Mouse (Mus musculus) fat pad, adult 2 months (tissue): ENCODE data around the gene BC028528.
"Not testable (repeated sequence)": the region's sequence is repeated elsewhere in the genome, so short reads cannot be mapped to it uniquely, and the experiment has no call there.

Experiments
- DNase-seq: peaks from one replicate; pipeline ENCODE4 v3.0.0-alpha.2; 2011; ENCODE audit warnings: low read depth, low spot score; ENCODE audit errors: extremely low read depth

The BC028528 gene

DNA sequence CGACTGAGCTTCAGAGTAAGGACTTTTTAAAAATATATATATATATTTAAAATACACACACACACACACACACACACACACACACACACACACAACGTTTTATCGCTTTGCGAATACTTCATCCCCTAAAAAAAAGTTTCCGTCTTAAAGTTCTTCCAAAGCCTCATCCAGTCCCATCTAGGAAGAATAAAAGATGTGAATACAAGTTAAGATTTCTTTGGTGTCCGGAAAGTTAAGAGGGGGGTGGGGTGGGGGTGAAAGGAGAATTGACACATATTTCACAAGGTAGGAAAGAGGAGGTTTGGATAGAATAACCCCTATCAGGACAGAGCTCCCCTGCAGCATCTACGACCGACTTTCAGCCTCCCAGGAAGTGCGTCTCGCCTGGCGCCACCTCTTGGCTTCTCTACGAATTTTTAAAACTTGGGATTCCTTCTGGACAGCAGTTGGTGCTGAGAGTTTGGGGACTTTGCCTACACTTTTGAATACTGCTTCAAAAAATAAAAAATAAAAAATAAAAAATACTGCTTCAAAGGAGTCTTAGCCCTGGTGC lies 14.2 kb upstream of the BC028528 start:
- no peak for DNase-seq

DNA sequence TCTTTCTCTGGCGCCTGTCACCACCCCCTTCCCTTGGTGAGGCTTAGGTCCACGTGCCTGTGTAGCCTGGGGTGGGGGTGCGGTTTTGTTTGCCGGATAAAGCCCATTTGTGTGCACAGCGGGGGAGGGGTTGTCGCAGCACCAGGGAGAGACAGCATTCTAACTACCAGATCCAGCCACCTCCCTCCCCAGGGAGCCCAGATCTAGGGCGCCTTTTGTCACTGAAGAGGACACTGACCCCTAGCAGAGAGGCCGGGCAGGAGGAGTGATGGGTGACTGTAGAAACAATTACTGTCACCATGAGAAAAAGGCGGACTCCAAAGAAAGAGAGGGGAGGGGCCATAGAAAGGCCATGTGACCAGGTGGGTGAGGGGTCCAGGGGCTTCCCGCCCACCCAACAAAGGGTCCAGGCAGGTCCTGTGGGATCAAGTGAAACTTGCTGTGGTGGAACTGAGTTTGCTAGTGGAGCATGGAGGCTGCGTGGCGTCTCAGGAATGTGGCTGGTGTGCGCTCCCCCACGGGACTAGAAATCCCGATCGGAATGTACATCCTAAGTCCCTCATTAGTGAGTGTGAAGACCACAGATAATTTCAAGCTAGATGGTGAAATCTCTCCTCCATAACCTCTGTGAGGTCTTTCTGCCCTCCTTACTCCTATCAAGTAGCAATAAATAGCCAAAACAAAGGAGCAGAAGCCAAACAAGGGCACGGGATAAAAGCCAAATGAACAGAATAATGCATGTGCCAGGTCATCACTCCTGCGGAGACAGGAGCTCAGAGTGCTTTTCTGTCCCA lies 13.5 kb upstream of the BC028528 start:
- DNase-seq = no peak

DNA sequence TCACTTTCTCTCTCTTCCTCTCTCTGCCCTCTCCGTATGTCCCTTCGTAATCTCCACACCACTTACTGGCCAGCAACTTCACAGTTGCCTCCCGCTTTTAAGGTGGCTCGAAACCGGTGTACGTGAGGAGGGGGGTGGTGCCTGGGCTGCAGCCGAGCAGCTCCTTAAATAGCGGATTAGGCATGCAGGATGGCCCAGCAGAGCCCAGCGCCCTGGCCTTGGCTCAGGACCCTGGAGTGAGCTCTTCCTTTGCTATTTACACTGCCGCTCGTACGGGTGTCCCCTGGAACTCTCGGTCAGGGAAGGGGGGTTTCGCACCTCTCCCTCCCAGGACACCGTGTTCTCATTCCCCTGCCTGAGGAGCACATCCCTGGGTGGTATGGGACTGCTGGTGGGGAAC lies 12.8 kb upstream of the BC028528 start, which contains the start of gene Car14:
TSS of gene Car14 (minus strand) at position 124 of the 400 bp plus-strand sequence.
- no peak for DNase-seq

DNA sequence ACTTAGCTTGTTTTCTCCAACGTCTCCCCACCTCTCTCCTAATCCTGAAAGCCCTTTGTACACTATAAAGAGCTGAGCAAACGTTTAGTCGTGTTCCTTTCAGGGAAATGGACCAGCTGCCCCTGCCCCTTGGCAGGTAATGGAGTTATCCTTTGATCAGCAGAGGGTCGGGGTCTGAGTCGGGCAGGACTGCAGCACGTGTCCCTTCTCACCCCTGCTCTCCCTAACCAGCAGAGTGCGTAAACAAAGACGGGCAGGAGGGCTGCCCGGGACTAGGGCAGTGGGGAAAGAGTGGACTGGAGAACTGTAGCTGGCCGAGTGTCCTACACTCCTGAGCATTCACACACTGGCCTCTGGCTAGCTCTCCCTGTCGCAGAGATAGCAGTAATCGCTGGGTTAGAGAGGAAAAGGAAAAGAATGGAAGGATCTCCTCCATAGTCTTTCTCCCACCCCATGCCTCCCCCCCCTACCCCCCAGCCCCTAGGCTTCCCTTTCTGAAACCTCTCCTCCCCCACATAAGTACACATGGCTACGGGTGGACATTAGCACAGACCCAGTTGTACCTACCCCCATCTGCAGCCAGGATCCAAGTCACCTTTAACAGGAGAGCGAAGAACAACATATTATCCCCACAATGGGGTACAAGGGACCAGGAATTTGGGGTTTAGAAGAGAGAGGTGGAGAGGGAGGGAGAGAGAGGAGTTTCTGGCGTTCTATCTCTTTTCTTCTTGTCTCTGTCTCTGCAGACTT lies 12.1 kb upstream of the BC028528 start:
- no peak for DNase-seq

DNA sequence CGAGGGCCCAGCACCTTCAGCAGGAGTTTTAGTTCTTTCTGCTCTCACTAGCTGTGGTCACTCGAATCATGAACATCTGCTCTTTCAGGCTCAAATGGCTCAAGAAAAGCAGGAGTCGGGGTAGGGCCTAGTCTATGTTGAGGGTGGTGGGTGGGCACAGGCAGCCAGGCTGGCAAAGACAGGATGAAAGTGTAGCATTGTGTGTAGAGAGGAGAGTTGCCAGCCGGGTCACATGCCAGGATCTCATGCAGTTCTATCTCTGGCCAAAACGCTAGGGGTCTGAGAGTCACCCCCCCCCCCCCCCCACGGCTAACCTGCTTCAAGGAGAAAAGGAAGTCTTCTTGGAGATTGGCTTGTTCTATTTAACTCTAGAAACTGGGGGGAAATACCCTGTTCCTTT lies 10.8 kb upstream of the BC028528 start:
- DNase-seq = no peak

DNA sequence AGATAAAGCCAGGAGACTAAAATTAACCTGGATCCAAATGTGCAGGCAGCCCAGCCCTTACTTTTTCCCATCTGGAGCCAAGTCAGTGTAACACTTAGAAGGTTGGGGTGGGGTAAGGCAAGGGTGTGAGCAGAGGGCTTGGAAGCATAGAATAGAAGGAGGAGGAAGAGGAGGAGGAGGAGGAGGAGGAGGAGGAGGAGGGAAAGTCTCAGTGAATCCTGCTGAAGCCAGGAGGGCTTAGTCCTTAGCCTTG lies 10.5 kb upstream of the BC028528 start:
- no peak for DNase-seq

DNA sequence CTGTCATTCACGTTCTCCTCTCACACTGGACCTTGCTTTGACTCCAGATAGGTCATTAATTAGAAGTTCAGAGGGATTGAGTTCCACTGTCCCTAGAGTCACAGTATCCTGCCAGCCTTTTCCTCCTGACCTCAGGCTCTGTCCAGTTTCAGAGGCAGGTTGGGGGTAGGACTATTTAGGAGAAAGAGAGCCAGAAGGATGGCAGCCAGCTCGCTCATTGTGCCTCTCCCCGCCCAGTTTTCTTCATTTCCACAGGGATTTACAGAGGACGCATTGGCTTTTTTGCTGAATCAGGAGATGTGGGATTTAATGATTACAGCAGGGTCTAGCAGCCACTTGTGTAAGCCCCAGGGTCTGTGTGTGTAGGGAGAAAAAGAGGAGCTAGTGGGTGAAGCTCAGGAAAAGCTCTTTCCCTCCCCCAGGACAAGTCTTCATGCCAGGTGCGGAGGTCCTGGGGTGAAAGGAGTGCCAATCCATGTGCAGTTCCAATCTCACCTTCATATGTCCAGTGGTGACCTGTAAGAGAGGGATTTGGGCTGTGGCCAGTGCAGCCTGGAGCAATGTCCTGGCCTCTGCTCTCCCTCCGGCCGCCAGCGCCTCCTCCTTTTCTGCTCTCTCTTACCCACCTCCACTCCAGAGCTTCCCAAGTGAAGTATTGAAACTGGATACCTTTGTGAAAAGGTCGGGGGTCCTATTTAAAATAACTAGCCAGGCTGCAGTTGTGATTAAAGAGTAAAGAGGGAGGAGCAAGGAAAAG lies 10.0 kb upstream of the BC028528 start:
- no peak for DNase-seq

DNA sequence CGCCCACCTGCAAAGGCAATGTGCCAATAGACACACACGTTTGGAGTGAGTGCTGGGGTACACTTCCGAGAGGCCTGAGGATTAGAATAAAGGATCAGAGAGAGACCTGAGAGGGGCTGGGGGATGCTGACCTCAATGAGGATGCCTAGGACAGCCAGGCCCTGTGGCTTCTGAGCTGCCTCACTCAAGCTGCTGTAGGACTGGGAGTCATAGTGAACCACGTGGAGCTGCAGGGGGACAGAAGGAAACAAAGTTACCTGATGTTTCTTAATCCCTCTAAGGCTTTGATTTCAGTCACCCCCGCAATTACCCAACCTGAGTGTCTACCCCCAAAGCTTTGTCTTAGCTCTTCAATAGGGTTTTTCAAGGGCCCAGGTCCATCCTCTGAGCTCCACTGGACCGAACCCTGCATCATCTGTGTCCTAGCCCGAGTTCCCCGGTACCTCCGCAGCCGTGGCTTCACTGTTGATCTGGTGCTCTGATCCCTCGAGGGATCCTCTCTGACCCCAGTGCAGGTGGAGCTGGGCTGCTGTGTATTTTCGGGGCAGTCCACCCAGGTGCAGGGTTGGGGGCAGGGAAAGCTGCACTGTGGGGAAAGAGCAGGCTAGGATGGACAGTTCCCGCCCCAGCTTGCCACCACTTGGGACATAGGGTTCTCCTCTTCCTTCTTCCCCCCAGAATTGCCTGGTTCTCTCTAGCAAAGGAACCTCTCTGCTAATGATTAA lies 8.2 kb upstream of the BC028528 start:
- DNase-seq = no peak

DNA sequence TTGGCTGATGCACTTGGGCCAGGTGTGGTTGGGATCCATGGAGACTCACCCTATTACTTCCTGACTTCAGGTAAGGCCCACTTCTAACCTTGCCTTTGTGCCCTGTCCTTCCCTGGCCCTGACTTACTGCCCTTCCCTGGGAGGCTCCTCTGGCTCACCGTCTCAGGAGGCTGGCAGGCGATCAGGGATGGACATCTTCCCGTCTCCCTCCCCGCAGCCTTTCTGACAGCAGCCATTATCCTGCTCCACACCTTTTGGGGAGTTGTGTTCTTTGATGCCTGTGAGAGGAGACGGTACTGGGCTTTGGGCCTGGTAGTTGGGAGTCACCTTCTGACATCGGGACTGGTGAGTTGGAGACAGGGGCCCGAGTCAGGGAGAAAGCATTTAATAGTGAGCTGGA lies 3.7 kb upstream of the BC028528 start:
- not testable (repeated sequence) for DNase-seq

DNA sequence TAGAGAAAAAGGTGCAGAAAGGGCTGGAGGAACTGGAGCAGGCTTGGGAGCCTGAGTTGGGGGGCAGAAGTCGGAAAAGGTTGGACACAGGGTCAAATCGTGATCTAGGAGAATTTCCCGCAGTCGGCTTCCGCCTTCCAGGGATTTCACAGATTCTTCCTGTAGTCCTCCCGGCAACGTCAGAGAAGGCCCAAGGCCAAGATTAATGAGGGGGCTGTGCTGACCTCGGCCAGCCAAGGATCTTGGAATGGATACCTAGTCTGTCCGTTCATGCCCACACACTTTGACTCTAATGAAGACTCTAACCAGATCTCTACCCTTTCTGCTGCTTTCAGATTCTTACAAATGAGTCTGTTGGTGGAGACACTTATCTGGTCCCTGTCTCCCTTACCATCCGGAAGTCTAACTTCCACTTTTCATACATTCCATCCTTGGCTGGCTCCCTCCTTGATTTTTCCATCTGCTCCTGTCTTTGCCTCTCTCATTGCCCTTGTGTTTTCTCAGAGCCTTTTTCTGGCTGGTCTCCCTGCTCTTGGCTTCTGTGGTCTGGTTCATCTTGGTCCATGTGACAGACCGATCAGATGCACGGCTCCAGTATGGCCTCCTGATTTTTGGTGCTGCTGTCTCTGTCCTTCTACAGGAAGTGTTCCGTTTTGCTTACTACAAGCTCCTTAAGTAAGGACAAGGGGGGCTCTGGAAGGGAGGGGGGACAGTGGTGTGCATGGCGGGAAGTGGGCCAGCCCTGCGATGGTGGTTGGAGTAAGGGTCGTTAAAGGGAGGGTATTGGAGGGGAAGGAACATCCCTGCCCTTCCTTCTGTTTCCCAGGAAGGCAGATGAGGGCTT lies 2.7 kb upstream of the BC028528 start:
- DNase-seq = no peak

DNA sequence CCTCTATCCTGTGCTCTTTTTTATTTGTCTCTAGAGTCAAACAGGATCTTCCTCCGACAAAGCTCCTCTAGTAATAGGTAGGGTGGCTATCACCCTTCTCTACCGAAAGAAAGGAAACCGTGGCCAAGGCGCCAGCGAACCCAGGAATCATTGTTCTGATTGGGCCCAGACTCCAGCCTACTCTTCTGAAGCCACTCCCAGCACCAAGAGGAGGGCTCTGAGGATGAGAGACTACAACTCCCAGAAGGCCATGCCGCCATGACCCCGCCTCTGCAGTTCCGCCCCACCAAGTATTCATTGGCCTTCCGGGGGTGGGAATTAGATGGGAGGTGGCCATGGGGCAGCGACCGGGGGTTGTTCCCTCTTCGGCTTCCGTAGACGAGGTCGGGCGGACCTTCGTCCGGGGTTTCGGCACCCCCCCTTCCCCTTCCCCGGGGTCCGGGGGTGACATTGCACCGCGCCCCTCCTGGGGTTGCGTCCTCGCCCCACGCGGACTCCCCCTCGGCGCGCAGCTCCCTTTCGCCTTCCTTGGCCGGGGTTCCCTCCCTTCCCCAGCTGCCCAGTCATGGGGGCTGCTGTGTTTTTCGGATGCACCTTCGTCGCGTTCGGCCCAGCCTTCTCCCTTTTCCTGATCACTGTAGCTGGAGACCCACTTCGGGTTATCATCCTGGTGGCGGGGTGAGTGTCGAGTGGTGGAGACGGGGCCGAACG lies 2.0 kb upstream of the BC028528 start, which contains the start of gene Aph1a:
TSS of gene Aph1a (plus strand) at position 364 of the 711 bp plus-strand sequence.
- DNase-seq = not testable (repeated sequence)

DNA sequence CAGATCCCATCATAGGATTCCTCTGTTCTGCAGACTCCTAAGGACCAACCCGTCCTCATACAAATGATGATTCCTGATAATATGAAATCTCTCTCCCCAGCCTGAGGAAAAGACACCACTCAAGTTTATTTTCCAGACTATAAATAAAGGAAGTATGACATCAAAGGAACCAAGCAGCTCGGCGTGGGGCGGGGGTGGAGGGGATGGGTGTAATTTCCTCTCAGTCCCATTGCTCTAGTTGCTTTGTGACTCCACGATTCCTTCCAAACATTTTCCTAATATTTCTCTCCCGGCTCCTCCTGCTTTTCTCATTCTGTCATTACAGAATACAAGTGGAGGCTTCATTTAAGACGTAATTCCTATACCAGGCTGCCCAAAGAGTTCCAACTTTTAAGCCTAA lies 1.3 kb upstream of the BC028528 start:
- no peak for DNase-seq

DNA sequence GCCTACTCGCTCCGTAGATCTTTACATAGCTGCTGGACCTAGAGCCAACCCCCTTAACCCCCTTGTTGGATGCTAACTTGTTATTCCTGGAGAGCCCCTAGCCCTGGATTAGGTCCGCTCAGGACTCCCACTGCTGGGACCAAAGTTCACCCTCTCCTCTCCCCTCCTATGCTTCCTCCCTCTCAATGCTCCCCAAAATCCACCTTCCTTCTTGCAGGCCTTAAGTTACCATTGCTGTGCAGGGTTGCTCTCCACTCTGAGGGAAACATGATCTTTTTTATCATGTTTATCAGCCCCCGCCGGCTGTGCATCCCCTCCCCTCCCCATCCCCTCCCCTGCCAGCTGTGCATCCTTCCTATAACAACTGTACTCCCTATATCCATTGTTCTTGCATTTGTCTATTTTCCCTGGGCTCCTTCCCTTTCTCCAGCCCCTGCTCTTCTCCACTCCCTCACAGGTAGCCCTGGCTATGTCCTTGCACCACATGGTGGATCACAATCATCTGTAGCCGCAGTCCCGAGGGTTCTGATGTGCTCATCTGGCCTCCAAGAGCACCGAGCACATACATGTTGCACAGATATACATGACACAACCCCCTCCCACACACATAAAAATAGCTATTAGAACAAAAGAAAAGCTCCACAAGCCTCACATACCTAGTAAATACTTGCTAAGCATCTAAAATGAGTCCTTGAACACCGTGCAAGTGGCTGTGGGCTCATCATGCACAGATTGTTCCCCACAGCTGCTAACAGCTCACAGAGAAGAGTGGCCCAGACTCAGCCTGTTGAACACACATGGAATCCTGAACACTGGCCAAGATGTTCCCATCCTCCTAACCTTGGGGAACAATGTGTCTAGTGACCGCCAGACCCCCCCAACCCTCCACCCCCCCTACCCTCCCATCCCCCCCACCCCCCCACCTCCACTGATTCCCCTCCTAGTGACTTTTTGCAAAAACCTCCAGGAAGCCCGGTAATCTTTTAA lies 554 bp upstream of the BC028528 start:
- DNase-seq = no peak

DNA sequence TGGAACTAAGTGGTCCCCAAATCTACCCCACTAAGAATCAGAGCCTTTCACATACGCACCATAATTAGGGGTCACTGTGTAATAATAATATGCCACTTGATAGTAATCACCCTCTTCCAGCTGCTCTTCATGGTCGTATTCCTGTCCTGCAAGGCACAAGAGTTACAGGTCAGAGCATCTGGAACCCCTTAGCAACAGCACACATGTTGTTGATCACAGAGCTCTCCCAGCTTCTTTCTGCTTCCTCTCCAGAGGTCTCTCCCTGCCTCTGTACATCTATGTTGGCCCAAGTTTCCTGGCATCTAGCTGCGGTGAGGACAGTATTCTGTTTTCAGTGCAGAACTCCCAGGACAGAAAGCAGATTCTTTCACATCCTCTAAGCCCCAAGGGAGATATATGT lies 2.1 kb downstream of the BC028528 start:
- DNase-seq = no peak

DNA sequence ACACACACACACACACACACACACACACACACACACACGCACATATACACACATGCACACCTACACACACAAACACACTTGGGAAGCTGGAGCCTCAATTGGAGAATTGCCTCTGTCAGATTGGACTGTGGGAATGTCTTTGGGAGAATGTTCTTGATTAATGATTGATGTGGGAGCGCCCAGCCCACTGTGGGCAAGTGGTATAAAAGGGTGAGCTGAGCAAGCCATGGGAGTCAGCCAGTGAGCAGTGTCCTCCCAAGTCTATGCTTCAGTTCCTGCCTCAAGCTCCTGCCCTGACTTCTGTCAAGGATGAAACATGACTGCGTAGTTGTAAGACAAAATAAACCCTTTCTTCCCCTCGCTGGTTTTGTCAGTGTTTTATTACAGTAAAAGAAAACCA lies 4.2 kb downstream of the BC028528 start:
- DNase-seq = no peak

DNA sequence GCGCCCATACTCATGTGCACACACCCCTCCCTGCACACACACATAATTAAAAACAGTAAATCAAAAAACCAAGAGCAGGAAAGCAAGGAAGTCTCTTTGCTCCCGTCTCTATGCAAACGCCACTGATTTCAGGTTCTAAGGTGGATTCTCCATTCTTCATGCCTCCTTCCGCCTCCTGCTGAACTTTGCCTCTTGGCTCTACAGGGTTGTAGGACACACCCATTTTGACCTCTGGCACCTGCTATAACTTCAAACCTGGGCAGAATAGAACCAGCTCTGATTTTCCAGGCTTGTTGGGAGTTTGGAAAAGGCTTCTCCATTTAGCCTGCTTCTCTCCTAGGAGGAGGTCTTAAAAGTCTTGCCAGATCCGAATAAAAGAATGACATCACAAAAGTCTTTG lies 7.4 kb downstream of the BC028528 start:
- no peak for DNase-seq

DNA sequence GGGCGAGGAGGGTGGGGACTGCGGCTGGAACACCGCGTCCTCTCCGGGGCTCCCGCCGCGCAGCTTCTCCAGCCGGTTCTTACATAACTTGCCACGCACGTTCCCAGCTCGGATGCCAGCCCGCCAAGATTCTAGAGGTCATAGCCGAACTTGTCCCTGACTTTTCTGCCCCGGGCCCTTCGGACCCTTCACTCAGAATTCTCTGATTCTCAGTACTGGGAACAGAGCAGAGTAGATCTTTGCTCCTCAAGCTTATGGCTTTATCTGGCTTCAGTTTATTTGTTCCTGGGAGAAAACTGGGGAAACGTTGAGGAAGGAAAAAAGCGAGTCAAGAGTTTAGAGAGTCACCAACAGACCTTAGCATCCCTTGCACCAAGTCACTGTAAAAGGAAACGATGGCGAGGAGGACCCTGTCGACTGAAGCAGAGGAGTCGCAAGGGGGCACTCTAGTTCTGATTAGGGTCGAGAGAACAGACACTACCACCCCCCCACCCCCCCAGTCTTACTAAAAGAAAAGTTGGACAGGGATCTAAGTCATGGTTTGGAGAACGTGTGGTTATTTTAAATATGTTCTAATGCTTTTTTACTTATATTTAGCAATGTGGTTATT lies 8.9 kb downstream of the BC028528 start:
- no peak for DNase-seq
